Mouse (Mus musculus): ENCODE measurements around the gene Trak2.

Gene Trak2

GRCm38 (mm10) chr1:58952997-58953396 lies 20.2 kb downstream of the Trak2 start:
- WGBS: 28% methylated on average over 4 of the region's 4 CpGs

GRCm38 (mm10) chr1:58952526-58952925 lies 20.7 kb downstream of the Trak2 start:
- WGBS: 73% methylated on average over 5 of the region's 5 CpGs

- WGBS: 76% methylated on average over 4 of the region's 4 CpGs
These were observed 21.4 kb downstream of the Trak2 start for GRCm38 (mm10) chr1:58951841-58952240.

GRCm38 (mm10) chr1:58950899-58951648 lies 22.2 kb downstream of the Trak2 start:
- 47% methylated on average over 8 of the region's 8 CpGs for WGBS

- whole genome bisulfite sequencing: 68% methylated on average over 6 of the region's 6 CpGs
These were observed 23.6 kb downstream of the Trak2 start for GRCm38 (mm10) chr1:58949561-58950106.

- 82% methylated on average over 9 of the region's 9 CpGs for WGBS
These were observed 26.5 kb downstream of the Trak2 start for GRCm38 (mm10) chr1:58946718-58947117.

- WGBS: 89% methylated on average over 7 of the region's 7 CpGs
These were observed 27.1 kb downstream of the Trak2 start for GRCm38 (mm10) chr1:58945960-58946670.

- WGBS: 96% methylated on average over 2 of the region's 2 CpGs
These were observed 27.7 kb downstream of the Trak2 start for GRCm38 (mm10) chr1:58945523-58945922.

GRCm38 (mm10) chr1:58937606-58938099 lies 35.6 kb downstream of the Trak2 start:
- 82% methylated on average over 9 of the region's 9 CpGs for WGBS

- whole genome bisulfite sequencing: 59% methylated on average over 10 of the region's 10 CpGs
These were observed 36.3 kb downstream of the Trak2 start for GRCm38 (mm10) chr1:58936746-58937605.

- WGBS: 98% methylated on average over 5 of the region's 5 CpGs
These were observed 46.6 kb downstream of the Trak2 start for GRCm38 (mm10) chr1:58926664-58927063.

- WGBS: 86% methylated on average over 6 of the region's 6 CpGs
These were observed 55.7 kb downstream of the Trak2 start for GRCm38 (mm10) chr1:58917566-58917965.

- WGBS: 64% methylated on average over 12 of the region's 12 CpGs
These were observed 63.5 kb downstream of the Trak2 start for GRCm38 (mm10) chr1:58909636-58910272.

GRCm38 (mm10) chr1:58903681-58904080 lies 69.5 kb downstream of the Trak2 start:
- 91% methylated on average over 9 of the region's 9 CpGs for WGBS

- WGBS: 22% methylated on average over 3 of the region's 3 CpGs
These were observed 75.7 kb downstream of the Trak2 start for GRCm38 (mm10) chr1:58897561-58897960.

GRCm38 (mm10) chr1:58892386-58892785 lies 80.8 kb downstream of the Trak2 start:
- WGBS: 84% methylated on average over 7 of the region's 8 CpGs

GRCm38 (mm10) chr1:58891481-58892170 lies 81.6 kb downstream of the Trak2 start:
- 90% methylated on average over 2 of the region's 2 CpGs for WGBS

- WGBS: 88% methylated on average over 4 of the region's 5 CpGs
These were observed 82.4 kb downstream of the Trak2 start for GRCm38 (mm10) chr1:58890697-58891290.

GRCm38 (mm10) chr1:58889826-58890546 lies 83.2 kb downstream of the Trak2 start:
- 82% methylated on average over 5 of the region's 5 CpGs for WGBS
